Mouse (Mus musculus) thymus, adult 2 months (tissue): Measurements from ENCODE around the gene Add3.

Source experiments
- CTCF ChIP-seq: fragments of 200-500 bp; IDR thresholded peaks from 2 replicates; pipeline ENCODE4 v1.5.1; 2012; ENCODE audit warnings: mild to moderate bottlenecking, control low read depth, low read length, moderate library complexity, borderline replicate concordance; ENCODE audit not compliant: control insufficient read depth, poor library complexity, insufficient read depth; ENCODE audit errors: extremely low read depth
- POLR2A ChIP-seq: fragments of 200-500 bp; IDR thresholded peaks from 2 replicates; pipeline ENCODE4 v1.6.1; 2012; ENCODE audit warnings: mild to moderate bottlenecking, low read length, control low read depth, moderate library complexity; ENCODE audit not compliant: control insufficient read depth, poor library complexity, insufficient read depth; ENCODE audit errors: extremely low read depth

DNA sequence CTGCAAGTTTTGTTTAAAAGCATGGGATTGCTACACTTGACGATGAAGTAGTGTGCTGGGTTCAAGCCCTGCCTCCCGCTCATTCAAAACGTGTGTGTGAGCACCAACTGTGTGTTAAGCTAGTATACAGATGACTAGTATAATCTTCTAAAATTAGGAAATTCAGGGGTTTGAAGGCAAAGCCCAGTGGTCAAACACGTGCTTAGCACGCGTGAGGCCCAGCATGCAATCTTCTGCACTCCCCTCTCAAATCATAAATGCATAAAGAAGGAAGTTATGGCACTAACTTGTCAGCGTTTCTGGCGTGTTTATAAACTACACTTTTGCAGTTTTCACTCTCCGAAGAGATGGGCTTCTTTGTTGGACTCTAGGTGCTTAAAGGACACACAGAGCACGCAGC, 7.8 kb upstream of the Add3 start:
- TF ChIP-seq CTCF (no peak), POLR2A (no peak)
